9 mouse cellular contexts compared by ENCODE assay signal in genomic region chr9:89678974-89679373, GRCm38 (mm10). TPM values are rescaled to one million over a fixed set of nuclear protein-coding genes. Genes with fewer than 3 reads are reported as not detected.
DNase-seq lines count a peak whose midpoint lies in the region; ATAC-seq and TF ChIP-seq lines count a peak whose summit lies in the region.
"Had no signal": no experiment of that assay in that cellular context is flagged by ENCODE, and none has a peak within 500 bp of the region (broad histone marks: within the 10 kb centered on the region; RNA-seq: fewer than 3 reads in every experiment).

No protein-coding gene starts in this region.

- TF ChIP-seq EP300 in heart, postnatal 0 days (IDR thresholded peaks at IDR 0.05; ENCODE audit: low read depth): no peak

- no peak overlapping the region for H3K27ac ChIP-seq in heart, postnatal 0 days (ENCODE audit: low read depth)
- H3K27ac ChIP-seq in forebrain, embryonic 16.5 days (ENCODE audit: low read length): no peak overlapping the region

- intact Hi-C loops in heart, postnatal 25 days (cut with DNase I): loop anchor here (5.0 kb wide), 1 partner anchor 452 kb away; no protein-coding TSS in a partner anchor

- 0 out of 2 replicates have a peak, but pooled peaks cover 3% of the 10 kb centered on the region for H3K27me3 ChIP-seq in heart, postnatal 0 days (ENCODE audit: control insufficient read depth, insufficient read depth, low read length)
- H3K27me3 ChIP-seq in forebrain, embryonic 16.5 days (replicated peaks; ENCODE audit: control insufficient read depth, insufficient read depth, low read length): no peaks in the 10 kb centered on the region

- H3K4me1 ChIP-seq in heart, postnatal 0 days (ENCODE audit: control insufficient read depth, insufficient read depth): no peaks in the 10 kb centered on the region
- H3K4me1 ChIP-seq in forebrain, embryonic 16.5 days (replicated peaks; ENCODE audit: control insufficient read depth, insufficient read depth, low read length): no peaks in the 10 kb centered on the region

- H3K36me3 ChIP-seq in heart, postnatal 0 days (replicated peaks; ENCODE audit: control insufficient read depth, insufficient read depth, low read length): no peaks in the 10 kb centered on the region
- H3K36me3 ChIP-seq in forebrain, embryonic 16.5 days (ENCODE audit: control insufficient read depth, insufficient read depth): no peaks in the 10 kb centered on the region

- H3K9me3 ChIP-seq in heart, postnatal 0 days (replicated peaks; ENCODE audit: control insufficient read depth, low read length): no peaks in the 10 kb centered on the region
- H3K9me3 ChIP-seq in forebrain, embryonic 16.5 days (ENCODE audit: control insufficient read depth, low read length): no peaks in the 10 kb centered on the region

- peak; percentile 21 for DNase-seq in heart, postnatal 0 days (ENCODE audit: low spot score)
- no peak for DNase-seq in heart, postnatal 25 days (ENCODE audit: low spot score)
- peak; percentile 51 for DNase-seq in Muller cell, postnatal 12 days (ENCODE audit: inconsistent ontology term)
- DNase-seq in layer of hippocampus, postnatal 25 days (ENCODE audit: extremely low spot score in 1 of 2, low spot score in 1 of 2): no peak
- no peak for DNase-seq in adrenal gland, adult 2 months
- DNase-seq in thymus, postnatal 10 days (ENCODE audit: low spot score in 2 of 2): no peak

- no peak overlapping the region for H3K4me2 ChIP-seq in heart, postnatal 0 days (ENCODE audit: low read depth, low read length)
- no peak overlapping the region for H3K4me2 ChIP-seq in forebrain, embryonic 16.5 days (ENCODE audit: low read length)

- no peak overlapping the region for H3K4me3 ChIP-seq in heart, postnatal 0 days (ENCODE audit: low read depth, low read length)
- H3K4me3 ChIP-seq in forebrain, embryonic 16.5 days (replicated peaks; ENCODE audit: low read length): no peak overlapping the region

- no peak for ATAC-seq in heart, postnatal 0 days (ENCODE audit: insufficient read depth, low read depth)
- peak; percentile 65 for ATAC-seq in forebrain, embryonic 16.5 days
- ATAC-seq in megakaryocyte progenitor cell, adult 5-6 weeks (replicated peaks; ENCODE audit: poor library complexity): peak; percentile 57

- no peak overlapping the region for H3K9ac ChIP-seq in heart, postnatal 0 days (replicated peaks; ENCODE audit: low read depth, low read length)
- no peak overlapping the region for H3K9ac ChIP-seq in forebrain, embryonic 16.5 days (replicated peaks; ENCODE audit: low read depth, low read length)

- 46% methylated on average over 1 of the region's 1 CpGs for WGBS in heart, postnatal 0 days
- 51% methylated on average over 1 of the region's 1 CpGs for WGBS in forebrain, embryonic 16.5 days

- peak; percentile 50 for TF ChIP-seq CTCF in heart, postnatal 0 days (IDR thresholded peaks at IDR 0.05; ENCODE audit: low read depth)

RNA-seq across cellular contexts. Expression of gene Tmed3, which starts 25.9 kb away (rescaled TPM):
- 72.4 and 126 TPM in 2 replicates for total RNA-seq in heart, postnatal 0 days (2014; rRNA removed; ENCODE audit: low replicate concordance)
- 56.0 and 66.7 TPM in 2 replicates for polyA plus RNA-seq in heart, postnatal 0 days (2015; fragmentation: Nextera tagmentation; extraction: Ambion mirVana)
- 10 to 100 TPM; 21.2 to 28.0 TPM for total RNA-seq in heart, postnatal 25 days (2021)
- 49.6 and 51.4 TPM in 2 replicates for polyA plus RNA-seq in forebrain, embryonic 16.5 days (2015; fragmentation: Nextera tagmentation; extraction: Ambion mirVana)
- 322 and 358 TPM in 2 replicates for total RNA-seq in megakaryocyte progenitor cell, adult 5-6 weeks (2015)
- total RNA-seq in megakaryocyte progenitor cell, adult 5-6 weeks (2017): 264 and 336 TPM in 2 replicates
- total RNA-seq in layer of hippocampus, postnatal 25 days (2021): 10 to 100 TPM; 23.6 to 29.3 TPM
- total RNA-seq in adrenal gland, adult 2 months (2021): 10 to 100 TPM; 78.7 to 84.0 TPM
- polyA plus RNA-seq in adrenal gland, adult 2 months (2012; rRNA removed): 91.2 and 99.7 TPM in 2 replicates

RNA-seq across cellular contexts. Expression of gene Minar1, which starts 56.0 kb away (rescaled TPM):
- total RNA-seq in heart, postnatal 0 days (2014; rRNA removed; ENCODE audit: low replicate concordance): 0.04 TPM in 1 of 2 replicates, not detected in the other
- 0.04 TPM in 1 of 2 replicates, not detected in the other for polyA plus RNA-seq in heart, postnatal 0 days (2015; fragmentation: Nextera tagmentation; extraction: Ambion mirVana)
- total RNA-seq in heart, postnatal 25 days (2021): under 1 TPM; 0.08 to 0.11 TPM
- polyA plus RNA-seq in forebrain, embryonic 16.5 days (2015; fragmentation: Nextera tagmentation; extraction: Ambion mirVana): 1.9 and 2.1 TPM in 2 replicates
- total RNA-seq in megakaryocyte progenitor cell, adult 5-6 weeks (2015): not detected in 2 replicates
- not detected in 2 replicates for total RNA-seq in megakaryocyte progenitor cell, adult 5-6 weeks (2017)
- total RNA-seq in layer of hippocampus, postnatal 25 days (2021): 1 to 10 TPM; 2.3 to 2.6 TPM
- under 1 TPM; 0.06 to 0.17 TPM for total RNA-seq in adrenal gland, adult 2 months (2021)
- polyA plus RNA-seq in adrenal gland, adult 2 months (2012; rRNA removed): not detected in 2 replicates

RNA-seq across cellular contexts. Expression of gene Ankrd34c, which starts 59.3 kb away (rescaled TPM):
- total RNA-seq in heart, postnatal 0 days (2014; rRNA removed; ENCODE audit: low replicate concordance): not detected in 2 replicates
- polyA plus RNA-seq in heart, postnatal 0 days (2015; fragmentation: Nextera tagmentation; extraction: Ambion mirVana): not detected in 2 replicates
- not detected for total RNA-seq in heart, postnatal 25 days (2021)
- 0.16 and 0.33 TPM in 2 replicates for polyA plus RNA-seq in forebrain, embryonic 16.5 days (2015; fragmentation: Nextera tagmentation; extraction: Ambion mirVana)
- total RNA-seq in megakaryocyte progenitor cell, adult 5-6 weeks (2015): not detected in 2 replicates
- total RNA-seq in megakaryocyte progenitor cell, adult 5-6 weeks (2017): not detected in 2 replicates
- under 1 TPM; 0.86 to 0.96 TPM for total RNA-seq in layer of hippocampus, postnatal 25 days (2021)
- not detected for total RNA-seq in adrenal gland, adult 2 months (2021)
- polyA plus RNA-seq in adrenal gland, adult 2 months (2012; rRNA removed): not detected in 2 replicates
- total RNA-seq: heart, postnatal 14 days had no signal

Comparison
In these comparisons a context has a peak if more than half of its experiments do, and no peak if none do; other contexts are left out.
1. DNase-seq: peak in heart, postnatal 0 days (single experiment) and Muller cell, postnatal 12 days (single experiment); none in heart, postnatal 25 days (single experiment), layer of hippocampus, postnatal 25 days (0 of 2), adrenal gland, adult 2 months (single experiment) and thymus, postnatal 10 days (0 of 2).